Comparison of ENCODE assay signal across 22 mouse cellular contexts in the genomic region with DNA sequence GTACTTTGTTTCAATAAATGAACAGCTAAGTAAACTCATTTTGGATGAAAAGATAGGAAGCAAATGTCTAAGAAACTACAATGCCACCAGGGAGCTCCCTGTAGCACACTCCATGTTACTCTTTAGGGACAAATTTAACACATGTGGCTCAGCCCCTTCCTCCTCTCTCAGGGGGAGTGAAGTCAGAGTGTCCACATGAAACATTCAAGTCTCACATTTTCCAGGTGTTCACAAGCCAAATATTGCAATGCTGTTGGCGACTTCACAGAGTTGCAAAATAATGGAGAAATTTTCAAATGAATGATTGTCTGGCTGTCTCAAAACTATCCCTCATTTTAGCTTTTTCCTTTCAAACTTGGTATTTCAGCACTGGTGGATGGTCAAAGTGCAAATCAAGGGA.
DNase-seq lines count a peak whose midpoint lies in the region; ATAC-seq and TF ChIP-seq lines count a peak whose summit lies in the region.
"Had no signal": no experiment of that assay in that cellular context is flagged by ENCODE, and none has a peak within 500 bp of the region (broad histone marks: within the 10 kb centered on the region; RNA-seq: fewer than 3 reads in every experiment).

No protein-coding gene starts in this region.

- H3K27ac ChIP-seq in gastrocnemius, adult 2 months: peak overlapping the region; percentile 54
- H3K27ac ChIP-seq in hindbrain, embryonic 16.5 days (ENCODE audit: low read depth, low read length): no peak overlapping the region
- H3K27ac ChIP-seq: embryonic facial prominence, embryonic 12.5 days; forebrain, embryonic 12.5 days; hindbrain, embryonic 10.5 days; hindbrain, embryonic 14.5 days; kidney, embryonic 15.5 days had no signal

- DNase-seq in adrenal gland, postnatal 10 days: peak; percentile 33
- no peak for DNase-seq in adrenal gland, postnatal 25 days
- no peak for DNase-seq in gastrocnemius, adult 2 months
- no peak for DNase-seq in gastrocnemius, postnatal 4 days (ENCODE audit: low spot score in 2 of 2)
- peak; percentile 10 to 33 for DNase-seq in heart, postnatal 10 days
- DNase-seq in heart, adult 8-10 months (ENCODE audit: low spot score): no peak
- DNase-seq: cerebellum, adult 11 months; cerebellum, adult 8-10 months; cerebellum, postnatal 14 days; embryo, embryonic 11 days; gastrocnemius, postnatal 36 days; kidney, adult 2 months had no signal

- H3K9me3 ChIP-seq in hindbrain, embryonic 16.5 days (ENCODE audit: control insufficient read depth, low read length): no peaks in the 10 kb centered on the region
- H3K9me3 ChIP-seq: embryonic facial prominence, embryonic 12.5 days; forebrain, embryonic 12.5 days; hindbrain, embryonic 10.5 days; kidney, embryonic 15.5 days had no signal

- ATAC-seq in hindbrain, embryonic 16.5 days: no peak
- ATAC-seq: activated CD4-positive, CD25-positive, alpha-beta regulatory T cell, adult 4 months; forebrain, embryonic 16.5 days; intestine, embryonic 16.5 days; Patski had no signal

- H3K9ac ChIP-seq in hindbrain, embryonic 16.5 days (ENCODE audit: low read depth, low read length): no peak overlapping the region
- H3K9ac ChIP-seq: embryonic facial prominence, embryonic 12.5 days; forebrain, embryonic 12.5 days; hindbrain, embryonic 14.5 days; kidney, embryonic 15.5 days had no signal

- H3K36me3 ChIP-seq in hindbrain, embryonic 16.5 days (ENCODE audit: control insufficient read depth, insufficient read depth, low read length): no peaks in the 10 kb centered on the region
- H3K36me3 ChIP-seq: embryonic facial prominence, embryonic 12.5 days; forebrain, embryonic 12.5 days; hindbrain, embryonic 10.5 days; kidney, embryonic 15.5 days had no signal

- 88% methylated on average over 1 of the region's 1 CpGs for WGBS in hindbrain, embryonic 16.5 days

- no peaks in the 10 kb centered on the region for H3K27me3 ChIP-seq in hindbrain, embryonic 16.5 days (replicated peaks; ENCODE audit: control insufficient read depth, insufficient read depth, low read length)
- H3K27me3 ChIP-seq: embryonic facial prominence, embryonic 12.5 days; forebrain, embryonic 12.5 days; kidney, embryonic 15.5 days; Patski had no signal

- no peak for TF ChIP-seq CTCF in gastrocnemius, adult 2 months (IDR thresholded peaks at IDR 0.05)

- H3K4me2 ChIP-seq in hindbrain, embryonic 16.5 days (ENCODE audit: low read length): no peak overlapping the region
- H3K4me2 ChIP-seq: embryonic facial prominence, embryonic 12.5 days; forebrain, embryonic 12.5 days; hindbrain, embryonic 14.5 days; kidney, embryonic 15.5 days had no signal

- no peak overlapping the region for H3K4me3 ChIP-seq in gastrocnemius, adult 2 months
- H3K4me3 ChIP-seq in hindbrain, embryonic 16.5 days (ENCODE audit: low read length): no peak overlapping the region
- H3K4me3 ChIP-seq: embryonic facial prominence, embryonic 12.5 days; forebrain, embryonic 12.5 days; hindbrain, embryonic 10.5 days; kidney, embryonic 15.5 days had no signal

- no peaks in the 10 kb centered on the region for H3K4me1 ChIP-seq in hindbrain, embryonic 16.5 days (ENCODE audit: control insufficient read depth, insufficient read depth, low read depth, low read length)
- H3K4me1 ChIP-seq: embryonic facial prominence, embryonic 12.5 days; hindbrain, embryonic 10.5 days had no signal

- intact Hi-C loops in gastrocnemius, adult 2 months (cut with DNase I): no loop called here
- intact Hi-C loops in heart, postnatal 10 days (cut with DNase I): no loop called here

Comparison
In these comparisons a context has a peak if more than half of its experiments do, and no peak if none do; other contexts are left out.
1. DNase-seq: peak in adrenal gland, postnatal 10 days (single experiment) and heart, postnatal 10 days (2 of 2); none in adrenal gland, postnatal 25 days (single experiment), gastrocnemius, adult 2 months (single experiment), gastrocnemius, postnatal 4 days (0 of 2) and heart, adult 8-10 months (single experiment).